ENCODE assay signal across 9 mouse cellular contexts in the genomic region with DNA sequence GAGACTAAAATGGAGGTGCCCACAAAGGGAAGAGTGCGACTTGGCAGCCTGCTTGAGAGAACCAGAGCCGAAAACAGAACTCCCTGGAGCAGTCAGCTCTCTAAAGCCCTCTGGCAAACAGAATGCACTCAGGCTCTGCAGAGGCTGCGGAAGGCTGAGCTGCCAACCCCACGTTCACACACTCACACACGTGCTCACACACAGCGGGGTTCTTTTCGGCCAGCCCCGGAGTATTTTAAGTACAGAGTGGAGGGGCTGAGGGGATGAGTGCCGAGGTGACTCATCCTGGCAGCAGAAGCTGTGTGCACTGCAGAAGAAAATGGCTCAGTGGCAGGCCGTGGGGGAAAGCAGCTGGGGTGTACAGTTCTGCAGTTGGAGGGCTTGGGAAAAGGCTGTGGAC. TPM values are rescaled to one million over a fixed set of nuclear protein-coding genes. Genes with fewer than 3 reads are reported as not detected.
DNase-seq lines count a peak whose midpoint lies in the region; ATAC-seq and TF ChIP-seq lines count a peak whose summit lies in the region.
"Had no signal": no experiment of that assay in that cellular context is flagged by ENCODE, and none has a peak within 500 bp of the region (broad histone marks: within the 10 kb centered on the region; RNA-seq: fewer than 3 reads in every experiment).

No protein-coding gene starts in this region.

- H3K4me3 ChIP-seq in hindbrain, embryonic 14.5 days (replicated peaks; ENCODE audit: low read length), result no peak overlapping the region
- H3K4me3 ChIP-seq in hindbrain, embryonic 11.5 days (ENCODE audit: low read depth, low read length), result no peak overlapping the region
- peak overlapping the region; percentile 18 for H3K4me3 ChIP-seq in heart, adult 2 months
- H3K4me3 ChIP-seq in kidney, embryonic 14.5 days (ENCODE audit: low read length), result no peak overlapping the region
- no peak overlapping the region for H3K4me3 ChIP-seq in lung, embryonic 14.5 days (ENCODE audit: low read depth, low read length)
- H3K4me3 ChIP-seq in small intestine, adult 2 months (ENCODE audit: low read depth, low read length), result peak overlapping the region; percentile 46
- H3K4me3 ChIP-seq: erythroblast, embryonic 14.5 days had no signal

- ATAC-seq in hindbrain, embryonic 14.5 days (ENCODE audit: low FRiP score), result no peak
- ATAC-seq in hindbrain, embryonic 11.5 days (ENCODE audit: low FRiP score), result no peak
- no peak for ATAC-seq in kidney, embryonic 14.5 days (ENCODE audit: low FRiP score, low TSS enrichment)
- ATAC-seq in lung, embryonic 14.5 days (ENCODE audit: insufficient read depth), result no peak
- no peak for ATAC-seq in inflammation-experienced regulatory T-cells, adult 6 months

- TF ChIP-seq EP300 in heart, adult 2 months (IDR thresholded peaks at IDR 0.05; ENCODE audit: insufficient read depth, low read depth, low read length), result peak; percentile 73

- H3K4me2 ChIP-seq in hindbrain, embryonic 14.5 days (replicated peaks), result peak overlapping the region; percentile 13
- no peak overlapping the region for H3K4me2 ChIP-seq in hindbrain, embryonic 11.5 days (replicated peaks; ENCODE audit: low read depth, low read length)
- no peak overlapping the region for H3K4me2 ChIP-seq in kidney, embryonic 14.5 days (replicated peaks; ENCODE audit: low read depth, low read length)
- peak overlapping the region; percentile 23; the same call in 1 of the 2 replicates for H3K4me2 ChIP-seq in lung, embryonic 14.5 days

- intact Hi-C loops in heart, adult 2 months (cut with DNase I), result loop anchor here (5.0 kb wide), 1 partner anchor 226 kb away; no protein-coding TSS in a partner anchor

- H3K27ac ChIP-seq in hindbrain, embryonic 14.5 days, result no peak overlapping the region
- no peak overlapping the region for H3K27ac ChIP-seq in hindbrain, embryonic 11.5 days (ENCODE audit: low read depth, low read length)
- H3K27ac ChIP-seq in heart, adult 2 months, result peak overlapping the region; percentile 76
- peak overlapping the region; percentile 48; the same call in 1 of the 2 replicates for H3K27ac ChIP-seq in kidney, embryonic 14.5 days (ENCODE audit: low read depth, low read length)
- H3K27ac ChIP-seq in lung, embryonic 14.5 days (ENCODE audit: low read depth), result no peak overlapping the region
- peak overlapping the region; percentile 98 for H3K27ac ChIP-seq in small intestine, adult 2 months (ENCODE audit: insufficient read depth, low read depth, low read length)

- no peaks in the 10 kb centered on the region for H3K9me3 ChIP-seq in hindbrain, embryonic 14.5 days (ENCODE audit: control insufficient read depth, low read length)
- H3K9me3 ChIP-seq in hindbrain, embryonic 11.5 days (ENCODE audit: control insufficient read depth, low read length), result no peaks in the 10 kb centered on the region
- H3K9me3 ChIP-seq in kidney, embryonic 14.5 days (ENCODE audit: control insufficient read depth, low read length), result no peaks in the 10 kb centered on the region
- no peaks in the 10 kb centered on the region for H3K9me3 ChIP-seq in lung, embryonic 14.5 days (ENCODE audit: low read depth, low read length)

- no peaks in the 10 kb centered on the region for H3K36me3 ChIP-seq in hindbrain, embryonic 14.5 days (replicated peaks; ENCODE audit: control insufficient read depth, insufficient read depth)
- H3K36me3 ChIP-seq in hindbrain, embryonic 11.5 days (ENCODE audit: control insufficient read depth, insufficient read depth, low read length), result no peaks in the 10 kb centered on the region
- H3K36me3 ChIP-seq in heart, adult 2 months (ENCODE audit: control insufficient read depth, insufficient read depth, low read length), result no peaks in the 10 kb centered on the region
- no peaks in the 10 kb centered on the region for H3K36me3 ChIP-seq in kidney, embryonic 14.5 days (ENCODE audit: control insufficient read depth, insufficient read depth, low read length)
- H3K36me3 ChIP-seq in lung, embryonic 14.5 days (ENCODE audit: insufficient read depth), result no peaks in the 10 kb centered on the region
- peaks cover 1% of the 10 kb centered on the region; the same call in 1 of the 2 replicates for H3K36me3 ChIP-seq in small intestine, adult 2 months (ENCODE audit: control insufficient read depth, insufficient read depth, low read length)

- no peaks in the 10 kb centered on the region; the same call in 1 of the 2 replicates for H3K79me2 ChIP-seq in heart, adult 2 months (replicated peaks; ENCODE audit: control insufficient read depth, insufficient read depth, low read length)

- no peaks in the 10 kb centered on the region for H3K27me3 ChIP-seq in hindbrain, embryonic 14.5 days (ENCODE audit: control insufficient read depth, insufficient read depth, low read length)
- H3K27me3 ChIP-seq in hindbrain, embryonic 11.5 days (ENCODE audit: control insufficient read depth, insufficient read depth, low read length), result peaks cover 7% of the 10 kb centered on the region; the same call in 1 of the 2 replicates
- H3K27me3 ChIP-seq in heart, adult 2 months (ENCODE audit: control insufficient read depth, insufficient read depth, low read length), result no peaks in the 10 kb centered on the region; the same call in 1 of the 2 replicates
- H3K27me3 ChIP-seq in kidney, embryonic 14.5 days (ENCODE audit: control insufficient read depth, insufficient read depth, low read length), result peaks cover 26% of the 10 kb centered on the region
- H3K27me3 ChIP-seq in lung, embryonic 14.5 days (ENCODE audit: insufficient read depth, low read length), result peaks cover 26% of the 10 kb centered on the region
- no peaks in the 10 kb centered on the region for H3K27me3 ChIP-seq in small intestine, adult 2 months (ENCODE audit: control insufficient read depth, insufficient read depth, low read length)

- no peak for DNase-seq in hindbrain, embryonic 14.5 days (ENCODE audit: low spot score)
- no peak for DNase-seq in hindbrain, embryonic 11.5 days (ENCODE audit: low spot score)
- DNase-seq in cerebellum, adult 9-10 months, result peak; percentile 86
- DNase-seq in heart, adult 2 months, result peak; percentile 65 to 83
- DNase-seq in lung, embryonic 14.5 days, result peak; percentile 18

- peaks cover 26% of the 10 kb centered on the region for H3K4me1 ChIP-seq in hindbrain, embryonic 14.5 days (replicated peaks; ENCODE audit: control insufficient read depth, insufficient read depth, low read length)
- H3K4me1 ChIP-seq in hindbrain, embryonic 11.5 days (replicated peaks; ENCODE audit: control insufficient read depth, insufficient read depth, low read length), result no peaks in the 10 kb centered on the region; the same call in 1 of the 2 replicates
- H3K4me1 ChIP-seq in heart, adult 2 months (ENCODE audit: control insufficient read depth, insufficient read depth, low read length), result peaks cover 3% of the 10 kb centered on the region
- H3K4me1 ChIP-seq in kidney, embryonic 14.5 days (ENCODE audit: control insufficient read depth, insufficient read depth, low read length), result no peaks in the 10 kb centered on the region; the same call in 1 of the 2 replicates
- H3K4me1 ChIP-seq in lung, embryonic 14.5 days (ENCODE audit: insufficient read depth), result no peaks in the 10 kb centered on the region
- peaks cover 16% of the 10 kb centered on the region for H3K4me1 ChIP-seq in small intestine, adult 2 months (ENCODE audit: control insufficient read depth, insufficient read depth, insufficient read length, low read length)

- peak; percentile 55; the same call in 1 of the 2 replicates for TF ChIP-seq POLR2A in heart, adult 2 months (IDR thresholded peaks at IDR 0.05; ENCODE audit: insufficient read depth, low read depth, low read length)
- TF ChIP-seq POLR2A in small intestine, adult 2 months (IDR thresholded peaks at IDR 0.05; ENCODE audit: low read depth, low read length), result no peak

- WGBS in hindbrain, embryonic 14.5 days, result 28% methylated on average over 10 of the region's 10 CpGs
- WGBS in hindbrain, embryonic 11.5 days, result 36% methylated on average over 10 of the region's 10 CpGs
- 23% methylated on average over 10 of the region's 10 CpGs for WGBS in heart, adult 2 months
- WGBS in kidney, embryonic 14.5 days, result 32% methylated on average over 10 of the region's 10 CpGs
- 28% methylated on average over 10 of the region's 10 CpGs for WGBS in lung, embryonic 14.5 days
- 9% methylated on average over 10 of the region's 10 CpGs for WGBS in small intestine, adult 2 months

- no peak for TF ChIP-seq CTCF in heart, adult 2 months (IDR thresholded peaks at IDR 0.05)
- TF ChIP-seq CTCF in lung, embryonic 14.5 days (IDR thresholded peaks at IDR 0.05; ENCODE audit: low read depth), result no peak
- no peak for TF ChIP-seq CTCF in small intestine, adult 2 months (IDR thresholded peaks at IDR 0.05; ENCODE audit: extremely low read depth, insufficient read length, insufficient replicate concordance, low read depth, low read length)

- peak overlapping the region; percentile 13; the same call in 1 of the 2 replicates for H3K9ac ChIP-seq in hindbrain, embryonic 14.5 days
- no peak overlapping the region for H3K9ac ChIP-seq in hindbrain, embryonic 11.5 days (ENCODE audit: low read depth, low read length)
- H3K9ac ChIP-seq in heart, adult 2 months (ENCODE audit: low read depth, low read length), result peak overlapping the region; percentile 28; the same call in 1 of the 2 replicates
- H3K9ac ChIP-seq in kidney, embryonic 14.5 days (ENCODE audit: low read depth, low read length), result no peak overlapping the region
- no peak overlapping the region for H3K9ac ChIP-seq in lung, embryonic 14.5 days

RNA-seq across cellular contexts. Expression of a gene that starts 3.6 kb away (rescaled TPM):
- 237 and 333 TPM in 2 replicates for polyA plus RNA-seq in hindbrain, embryonic 14.5 days (2014; fragmentation: Nextera tagmentation; extraction: Ambion mirVana)
- polyA plus RNA-seq in hindbrain, embryonic 11.5 days (2014; fragmentation: Nextera tagmentation; extraction: Ambion mirVana), result 28.7 and 37.3 TPM in 2 replicates
- 100 to 1,000 TPM; 328 to 391 TPM for total RNA-seq in heart, adult 2 months (2021)
- polyA plus RNA-seq in heart, adult 2 months (2012; rRNA removed), result 136 and 178 TPM in 2 replicates
- polyA plus RNA-seq in kidney, embryonic 14.5 days (2014; fragmentation: Nextera tagmentation; extraction: Ambion mirVana), result 80.2 and 86.4 TPM in 2 replicates
- polyA plus RNA-seq in lung, embryonic 14.5 days (2014; fragmentation: Nextera tagmentation; extraction: Ambion mirVana), result 23.7 and 32.9 TPM in 2 replicates
- 204 and 369 TPM in 2 replicates for polyA plus RNA-seq in small intestine, adult 2 months (2012; rRNA removed)
- polyA plus RNA-seq in inflammation-experienced regulatory T-cells, adult 6 months (2017; shearing (Covaris generic)), result 1 to 10 TPM in 2 of 3 experiments, under 1 TPM in 1; 0.19 to 3.4 (median 2.4) TPM
- polyA plus RNA-seq: erythroblast, embryonic 14.5 days had no signal

Comparison
In these comparisons a context has a peak if more than half of its experiments do, and no peak if none do; other contexts are left out.
1. H3K4me2 ChIP-seq: peak in hindbrain, embryonic 14.5 days (single experiment) and lung, embryonic 14.5 days (single experiment); none in hindbrain, embryonic 11.5 days (single experiment) and kidney, embryonic 14.5 days (single experiment).
2. H3K9ac ChIP-seq: peak in hindbrain, embryonic 14.5 days (single experiment) and heart, adult 2 months (single experiment); none in hindbrain, embryonic 11.5 days (single experiment), kidney, embryonic 14.5 days (single experiment) and lung, embryonic 14.5 days (single experiment).
3. DNase-seq: peak in cerebellum, adult 9-10 months (single experiment), heart, adult 2 months (2 of 2) and lung, embryonic 14.5 days (single experiment); none in hindbrain, embryonic 14.5 days (single experiment) and hindbrain, embryonic 11.5 days (single experiment).
4. H3K27ac ChIP-seq: peak in heart, adult 2 months (single experiment), kidney, embryonic 14.5 days (single experiment) and small intestine, adult 2 months (single experiment); none in hindbrain, embryonic 14.5 days (single experiment), hindbrain, embryonic 11.5 days (single experiment) and lung, embryonic 14.5 days (single experiment).
5. H3K4me3 ChIP-seq: peak in heart, adult 2 months (single experiment) and small intestine, adult 2 months (single experiment); none in hindbrain, embryonic 14.5 days (single experiment), hindbrain, embryonic 11.5 days (single experiment), kidney, embryonic 14.5 days (single experiment) and lung, embryonic 14.5 days (single experiment).